Mouse (Mus musculus): ENCODE measurements around the gene Adam19.

Gene Adam19

GRCm38 (mm10) chr11:46054911-46055895 lies 589 bp upstream of the Adam19 start:
- DNase-seq (ENCODE audit: low spot score in 2 of 2), result no peak

GRCm38 (mm10) chr11:46056770-46057411 lies 1.1 kb downstream of the Adam19 start:
- DNase-seq (ENCODE audit: low spot score in 2 of 2), result no peak

GRCm38 (mm10) chr11:46058011-46058410 lies 2.2 kb downstream of the Adam19 start:
- no peak for DNase-seq (ENCODE audit: low spot score in 2 of 2)

- DNase-seq (ENCODE audit: low spot score in 2 of 2), result no peak
Observed at GRCm38 (mm10) chr11:46058916-46059315, 3.1 kb downstream of the Adam19 start.

GRCm38 (mm10) chr11:46059887-46060650 lies 4.3 kb downstream of the Adam19 start:
- no peak for DNase-seq (ENCODE audit: low spot score in 2 of 2)

- no peak for DNase-seq (ENCODE audit: low spot score in 2 of 2)
Observed at GRCm38 (mm10) chr11:46060651-46061020, 4.8 kb downstream of the Adam19 start.

GRCm38 (mm10) chr11:46061776-46062445 lies 6.1 kb downstream of the Adam19 start:
- no peak for DNase-seq (ENCODE audit: low spot score in 2 of 2)

GRCm38 (mm10) chr11:46062569-46062968 lies 6.8 kb downstream of the Adam19 start:
- DNase-seq (ENCODE audit: low spot score in 2 of 2), result no peak

- no peak for DNase-seq (ENCODE audit: low spot score in 2 of 2)
Observed at GRCm38 (mm10) chr11:46062993-46063731, 7.4 kb downstream of the Adam19 start.

GRCm38 (mm10) chr11:46064767-46065166 lies 9.0 kb downstream of the Adam19 start:
- no peak for DNase-seq (ENCODE audit: low spot score in 2 of 2)

- no peak for DNase-seq (ENCODE audit: low spot score in 2 of 2)
Observed at GRCm38 (mm10) chr11:46065201-46066011, 9.6 kb downstream of the Adam19 start.

GRCm38 (mm10) chr11:46067371-46068060 lies 11.7 kb downstream of the Adam19 start:
- DNase-seq (ENCODE audit: low spot score in 2 of 2), result no peak

- no peak for DNase-seq (ENCODE audit: low spot score in 2 of 2)
Observed at GRCm38 (mm10) chr11:46068756-46069407, 13.1 kb downstream of the Adam19 start.

GRCm38 (mm10) chr11:46069408-46070003 lies 13.7 kb downstream of the Adam19 start:
- DNase-seq (ENCODE audit: low spot score in 2 of 2), result no peak

- no peak for DNase-seq (ENCODE audit: low spot score in 2 of 2)
Observed at GRCm38 (mm10) chr11:46070161-46070560, 14.4 kb downstream of the Adam19 start.

GRCm38 (mm10) chr11:46070789-46071188 lies 15.0 kb downstream of the Adam19 start:
- no peak for DNase-seq (ENCODE audit: low spot score in 2 of 2)

GRCm38 (mm10) chr11:46072466-46073060 lies 16.8 kb downstream of the Adam19 start:
- no peak for DNase-seq (ENCODE audit: low spot score in 2 of 2)

Data from natural killer cell, adult 2 months (primary cell).